Mouse (Mus musculus) layer of hippocampus, postnatal 25 days (tissue): ENCODE measurements at regions not wholly inside any gene's neighbourhood (a gene's known extent, or its start where the extent isn't known, plus 50 kb on each side); places are given as distances from the start of the nearest gene placed in this dataset.

Source experiments
- DNase-seq, 2 experiments: peaks; one replicate each; pipeline ENCODE4 v3.0.0; 2022; ENCODE audit warnings: mixed read lengths in 2 of 2, low spot score in 1 of 2; ENCODE audit errors: extremely low spot score in 1 of 2

GRCm38 (mm10) chr17:88255744-88256598 is 184.5 kb upstream of the Foxn2 start:
- DNase-seq: peak; percentile 57 to 67

- DNase-seq: peak; percentile 28 to 42
Observed at GRCm38 (mm10) chr17:88256599-88257544, 183.6 kb upstream of the Foxn2 start.

GRCm38 (mm10) chr17:88258361-88258796 is 182.1 kb upstream of the Foxn2 start:
- no peak for DNase-seq

- no peak for DNase-seq
Observed at GRCm38 (mm10) chr17:88260176-88260575, 180.3 kb upstream of the Foxn2 start.

- no peak for DNase-seq
Observed at GRCm38 (mm10) chr17:88260826-88261225, 179.7 kb upstream of the Foxn2 start.

GRCm38 (mm10) chr17:88261556-88261955 is 179.0 kb upstream of the Foxn2 start:
- DNase-seq: no peak

GRCm38 (mm10) chr17:88262326-88263187 is 178.0 kb upstream of the Foxn2 start:
- DNase-seq: peak; percentile 40 to 46

- no peak for DNase-seq
Observed at GRCm38 (mm10) chr17:88265291-88265690, 175.2 kb upstream of the Foxn2 start.

GRCm38 (mm10) chr17:88268216-88268615 is 172.3 kb upstream of the Foxn2 start:
- DNase-seq: no peak

GRCm38 (mm10) chr17:88268802-88269201 is 171.7 kb upstream of the Foxn2 start:
- no peak for DNase-seq

- DNase-seq: no peak
Observed at GRCm38 (mm10) chr17:88270896-88271295, 169.6 kb upstream of the Foxn2 start.

- DNase-seq: no peak
Observed at GRCm38 (mm10) chr17:88272161-88272560, 168.3 kb upstream of the Foxn2 start.

- no peak for DNase-seq
Observed at GRCm38 (mm10) chr17:88273520-88273919, 167.0 kb upstream of the Foxn2 start.

GRCm38 (mm10) chr17:88274003-88274698 is 166.4 kb upstream of the Foxn2 start:
- DNase-seq: no peak

- no peak for DNase-seq
Observed at GRCm38 (mm10) chr17:88274720-88275433, 165.6 kb upstream of the Foxn2 start.

GRCm38 (mm10) chr17:88279656-88280055 is 160.9 kb upstream of the Foxn2 start:
- DNase-seq: no peak

- DNase-seq: no peak
Observed at GRCm38 (mm10) chr17:88282711-88283110, 157.8 kb upstream of the Foxn2 start.

- DNase-seq: no peak
Observed at GRCm38 (mm10) chr17:88284477-88284876, 156.0 kb upstream of the Foxn2 start.

- no peak for DNase-seq
Observed at GRCm38 (mm10) chr17:88287861-88288260, 152.7 kb upstream of the Foxn2 start.
